Mouse (Mus musculus) ovary, postnatal 10 days (tissue): ENCODE results near the gene Dennd4b.
"Not testable (repeated sequence)": the region's sequence is repeated elsewhere in the genome, so short reads cannot be mapped to it uniquely, and the experiment has no call there.

ENCODE experiments used
- DNase-seq: peaks from one replicate; pipeline ENCODE4 v3.0.0; 2022; ENCODE audit warnings: low spot score

Dennd4b gene

DNA sequence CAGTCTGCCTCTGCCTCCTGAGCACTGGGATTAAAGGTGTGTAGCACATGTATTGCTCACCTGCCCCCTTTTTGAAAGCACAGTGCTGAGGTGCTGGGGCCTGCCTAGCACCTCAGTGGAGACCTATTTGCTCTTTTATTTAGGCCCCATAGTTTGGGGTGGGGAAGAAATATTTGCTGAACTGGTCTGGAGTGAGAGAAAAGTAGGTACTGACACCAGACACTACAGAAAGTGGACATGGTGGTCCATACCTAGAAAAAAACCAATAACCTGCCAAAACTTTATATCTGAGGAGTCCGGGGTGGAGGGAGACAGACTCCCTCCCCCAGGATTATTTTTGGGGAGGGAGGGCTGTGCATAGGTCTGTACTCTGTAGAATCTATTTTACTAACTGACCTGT is 11.8 kb upstream of the Dennd4b start:
- not testable (repeated sequence) for DNase-seq

DNA sequence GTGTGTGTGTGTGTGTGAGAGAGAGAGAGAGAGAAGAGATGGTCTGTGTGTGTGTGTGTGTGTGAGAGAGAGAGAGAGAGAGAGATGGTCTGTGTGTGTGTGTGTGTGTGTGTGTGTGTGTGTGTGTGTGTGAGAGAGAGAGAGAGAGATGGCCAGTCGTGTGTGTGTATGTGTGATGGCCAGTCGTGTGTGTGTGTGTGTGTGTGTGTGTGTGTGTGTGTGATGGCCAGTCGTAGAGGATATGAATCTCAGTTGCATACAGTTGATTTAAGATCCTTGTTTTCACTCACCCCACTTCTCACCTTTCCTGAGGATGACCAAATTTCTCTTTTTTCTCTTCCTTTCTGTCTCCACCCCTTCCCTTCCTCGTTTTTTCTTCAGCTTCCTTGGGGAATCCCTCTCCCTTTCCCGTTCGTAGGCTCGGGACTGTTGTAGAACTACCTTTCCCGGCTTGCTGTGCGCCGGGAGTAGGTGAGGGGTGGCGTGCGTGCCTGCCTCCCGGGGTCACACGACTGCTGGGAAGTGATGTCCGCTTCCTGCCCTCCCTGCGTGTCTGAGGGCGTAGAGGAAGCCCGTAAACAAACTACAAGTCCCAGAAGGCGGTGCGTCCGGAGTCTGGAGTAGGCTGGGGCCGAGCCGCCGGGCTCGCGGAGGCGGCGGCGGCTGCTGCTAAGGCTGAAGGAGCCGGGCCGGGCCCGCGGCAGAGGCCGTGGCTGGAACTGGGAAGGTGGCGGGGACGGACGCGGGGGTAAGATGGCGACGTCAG is 11.1 kb upstream of the Dennd4b start, which contains the start of gene Crtc2:
Gene Crtc2, plus strand, starts transcription at position 511 of the 766 bp plus-strand sequence.
- DNase-seq = peak; percentile 71

GRCm38 (mm10) chr3:90254419-90255193 is 10.4 kb upstream of the Dennd4b start:
- no peak for DNase-seq

DNA sequence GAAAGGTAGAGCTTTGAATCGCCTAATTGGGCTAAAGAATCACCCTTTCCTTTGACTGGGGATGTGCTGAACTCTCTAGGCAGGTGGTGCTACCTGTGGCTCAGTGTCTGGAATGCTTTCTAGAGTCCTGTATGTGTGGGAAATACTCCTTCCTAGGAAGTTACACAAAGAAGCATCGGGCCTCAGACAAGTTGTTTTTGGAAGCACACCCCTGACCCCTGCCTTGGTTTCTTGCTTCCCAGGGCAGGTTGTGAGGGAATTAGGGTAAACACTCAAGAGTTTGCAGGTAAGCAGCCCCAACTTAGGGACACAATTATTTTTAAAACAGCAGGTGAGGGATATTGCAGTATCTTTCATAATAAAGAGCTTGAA is 9.8 kb upstream of the Dennd4b start:
- DNase-seq = no peak

GRCm38 (mm10) chr3:90255784-90256353 is 9.1 kb upstream of the Dennd4b start:
- no peak for DNase-seq

DNA sequence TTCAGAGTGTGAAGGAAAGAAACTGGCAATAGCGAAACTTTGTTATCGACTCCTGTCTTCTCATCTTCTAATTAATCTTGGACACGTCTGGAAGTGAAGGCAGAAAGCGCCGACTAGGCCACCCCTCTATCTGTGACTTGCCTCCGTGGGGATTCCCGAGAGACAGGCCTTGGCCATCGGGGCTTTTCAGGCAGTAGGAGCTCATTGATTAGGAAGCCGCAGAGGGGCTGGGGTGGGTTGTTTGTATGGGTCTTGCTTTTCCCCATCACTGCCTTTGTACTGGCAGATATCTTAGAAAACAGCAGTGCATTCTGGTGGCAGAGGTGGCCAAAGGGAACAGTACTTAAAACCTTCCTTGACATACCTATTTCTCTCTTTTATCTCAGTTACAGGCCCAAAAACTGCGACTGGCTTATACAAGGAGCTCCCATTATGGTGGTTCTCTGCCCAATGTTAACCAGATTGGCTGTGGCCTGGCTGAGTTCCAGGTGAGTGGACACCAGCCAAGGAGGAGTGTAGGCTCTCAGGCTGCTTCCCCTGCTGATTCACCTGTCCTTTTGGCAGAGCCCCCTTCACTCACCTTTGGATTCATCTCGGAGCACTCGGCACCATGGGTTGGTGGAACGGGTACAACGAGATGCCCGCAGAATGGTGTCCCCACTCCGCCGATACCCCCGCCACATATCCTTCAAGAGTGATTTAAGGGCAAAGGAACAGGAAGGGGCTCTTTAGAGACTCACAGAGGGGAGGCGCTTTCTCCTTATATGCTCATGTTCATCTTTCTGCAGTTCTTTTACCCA is 8.1 kb upstream of the Dennd4b start:
- no peak for DNase-seq

- DNase-seq = no peak
Observed at GRCm38 (mm10) chr3:90258521-90258920, 6.5 kb upstream of the Dennd4b start.

DNA sequence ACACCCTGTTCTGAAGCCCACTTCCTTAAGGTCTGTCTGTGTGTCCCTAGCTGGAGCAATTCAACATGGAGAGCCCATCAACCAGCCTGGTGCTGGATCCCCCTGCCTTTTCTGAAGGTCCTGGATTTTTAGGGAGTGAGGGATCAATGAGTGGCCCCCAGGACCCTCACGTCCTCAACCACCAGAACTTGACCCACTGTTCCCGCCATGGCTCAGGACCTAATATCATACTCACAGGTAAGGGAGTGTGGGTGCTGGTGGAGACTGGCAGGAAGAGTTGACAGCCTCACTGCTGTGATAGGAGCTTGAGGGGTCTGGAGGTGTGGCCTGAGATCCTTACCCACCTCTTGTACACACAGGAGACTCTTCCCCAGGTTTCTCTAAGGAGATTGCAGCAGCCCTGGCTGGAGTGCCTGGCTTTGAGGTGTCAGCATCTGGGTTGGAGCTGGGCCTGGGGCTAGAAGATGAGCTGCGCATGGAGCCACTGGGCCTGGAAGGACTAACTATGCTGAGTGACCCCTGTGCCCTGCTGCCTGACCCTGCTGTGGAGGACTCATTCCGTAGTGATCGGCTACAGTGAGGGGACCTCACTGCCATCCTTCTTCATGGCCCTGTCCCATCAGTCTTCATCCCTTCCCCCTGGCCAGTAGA is 1.7 kb upstream of the Dennd4b start:
- DNase-seq = no peak

GRCm38 (mm10) chr3:90264687-90265033 is 325 bp upstream of the Dennd4b start:
- DNase-seq = no peak

- no peak for DNase-seq
Observed at GRCm38 (mm10) chr3:90265932-90266741, 1.2 kb downstream of the Dennd4b start.

- no peak for DNase-seq
Observed at GRCm38 (mm10) chr3:90266901-90267775, 2.2 kb downstream of the Dennd4b start.

DNA sequence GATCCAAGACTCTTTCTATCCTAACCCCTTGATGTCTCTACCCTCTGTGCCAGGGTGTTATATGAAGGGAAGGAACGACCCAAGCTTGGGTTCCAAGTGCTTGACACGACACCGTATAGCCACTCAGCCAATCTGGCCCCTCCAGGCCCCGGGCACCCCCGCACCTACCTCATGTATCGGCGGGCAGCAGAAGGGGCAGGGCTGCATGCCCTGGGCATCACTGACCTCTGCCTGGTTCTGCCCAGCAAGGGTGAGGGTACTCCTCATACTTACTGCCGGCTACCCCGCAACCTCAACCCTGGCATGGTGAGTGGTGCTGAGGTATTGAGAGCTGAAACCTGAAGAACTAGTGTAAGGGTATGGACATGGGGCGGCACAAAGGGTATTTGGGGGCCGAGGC is 3.2 kb downstream of the Dennd4b start:
- no peak for DNase-seq

- DNase-seq = no peak
Observed at GRCm38 (mm10) chr3:90268971-90269370, 4.0 kb downstream of the Dennd4b start.

DNA sequence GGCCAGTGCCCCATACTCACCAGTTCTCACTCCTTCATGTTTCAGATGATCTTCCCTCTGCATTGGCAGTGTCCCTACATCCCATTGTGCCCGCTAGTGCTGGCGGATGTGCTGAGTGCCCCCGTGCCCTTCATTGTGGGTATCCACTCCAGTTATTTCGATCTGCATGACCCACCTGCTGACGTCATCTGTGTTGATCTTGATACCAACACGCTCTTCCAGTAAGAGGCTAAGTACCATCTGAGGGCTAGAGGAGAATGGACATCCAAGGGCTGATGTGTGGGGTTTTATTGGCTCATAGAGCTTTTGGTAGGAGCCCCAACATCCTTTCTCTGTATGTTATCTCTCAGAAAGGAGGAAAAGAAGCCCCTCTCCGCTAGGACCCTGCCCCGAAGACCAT is 5.8 kb downstream of the Dennd4b start:
- DNase-seq = no peak

DNA sequence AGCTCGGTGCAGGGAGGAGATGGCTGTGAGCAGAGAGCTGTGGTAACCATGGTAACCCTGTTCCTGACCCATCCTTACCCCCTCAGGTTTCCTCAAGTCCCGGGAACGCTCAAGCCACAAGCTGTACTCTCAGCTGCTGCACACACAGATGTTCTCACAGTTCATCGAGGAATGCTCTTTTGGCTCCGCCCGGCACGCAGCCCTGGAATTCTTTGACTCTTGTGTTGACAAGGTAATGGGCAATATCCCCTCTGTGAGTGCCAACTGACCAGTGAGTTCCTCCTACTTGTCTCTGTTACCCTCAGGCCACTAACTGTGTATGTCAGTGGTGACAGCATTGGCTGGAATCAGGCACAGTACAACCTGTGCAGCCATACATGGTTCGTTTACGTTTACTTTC is 7.2 kb downstream of the Dennd4b start:
- DNase-seq = no peak

DNA sequence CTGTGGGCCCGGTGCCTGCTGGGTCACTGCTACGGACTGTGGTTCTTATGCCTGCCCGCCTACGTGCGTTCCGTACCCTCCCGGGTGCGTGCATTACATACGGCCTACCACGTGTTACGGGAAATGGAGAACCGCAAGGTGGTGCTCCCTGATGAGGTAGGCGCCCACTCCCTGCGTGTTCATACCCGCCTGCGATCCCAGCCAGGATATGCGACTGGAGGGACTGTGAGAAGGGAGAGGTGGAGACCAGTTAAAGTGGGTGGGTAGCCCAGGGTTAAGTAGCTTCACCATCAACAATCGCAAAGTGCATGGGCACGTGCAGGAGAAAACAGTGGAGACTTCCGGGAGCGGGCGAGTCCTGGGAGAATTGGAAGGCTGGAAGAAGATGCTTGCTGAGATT is 8.9 kb downstream of the Dennd4b start:
- DNase-seq = no peak

DNA sequence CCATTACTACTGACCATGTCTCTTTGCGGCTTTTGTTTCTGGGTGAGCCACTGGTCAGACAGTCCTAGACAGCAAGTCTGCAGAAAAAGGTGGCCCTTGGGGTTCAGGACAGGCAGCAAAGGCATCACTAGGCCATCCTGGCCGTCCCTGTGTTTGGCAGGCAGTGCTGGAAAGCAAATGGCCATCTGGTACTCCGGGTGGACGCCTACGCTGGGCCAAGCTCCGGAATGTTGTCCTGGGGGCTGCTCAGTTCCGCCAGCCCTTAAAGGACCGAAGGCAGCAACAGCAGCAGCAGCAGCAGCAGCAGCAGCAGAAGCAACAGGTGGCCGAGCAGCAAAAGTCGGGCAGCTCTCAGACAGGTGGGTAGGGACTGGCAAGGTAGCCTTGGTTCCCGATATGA is 10.3 kb downstream of the Dennd4b start:
- no peak for DNase-seq

DNA sequence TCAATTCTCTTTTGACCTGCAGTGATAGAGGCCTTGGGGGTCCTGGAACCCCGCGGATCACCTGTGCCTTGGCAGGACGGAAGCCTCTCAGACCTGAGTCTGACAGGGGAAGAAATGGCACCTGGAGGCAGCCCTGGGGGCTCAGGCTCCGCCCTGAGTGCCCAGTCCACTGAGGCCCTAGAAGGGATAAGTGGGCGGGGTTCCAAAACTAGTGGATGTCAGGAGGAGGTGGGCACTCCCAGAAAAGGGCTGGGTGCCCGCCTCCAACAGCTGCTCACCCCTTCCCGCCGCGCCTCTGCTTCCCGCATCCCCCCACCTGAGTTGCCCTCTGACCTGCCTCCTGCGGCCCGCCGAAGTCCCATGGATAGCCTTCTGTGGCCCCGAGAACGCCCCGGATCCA is 11.9 kb downstream of the Dennd4b start:
- no peak for DNase-seq

GRCm38 (mm10) chr3:90277793-90278192 is 12.8 kb downstream of the Dennd4b start:
- DNase-seq = no peak

DNA sequence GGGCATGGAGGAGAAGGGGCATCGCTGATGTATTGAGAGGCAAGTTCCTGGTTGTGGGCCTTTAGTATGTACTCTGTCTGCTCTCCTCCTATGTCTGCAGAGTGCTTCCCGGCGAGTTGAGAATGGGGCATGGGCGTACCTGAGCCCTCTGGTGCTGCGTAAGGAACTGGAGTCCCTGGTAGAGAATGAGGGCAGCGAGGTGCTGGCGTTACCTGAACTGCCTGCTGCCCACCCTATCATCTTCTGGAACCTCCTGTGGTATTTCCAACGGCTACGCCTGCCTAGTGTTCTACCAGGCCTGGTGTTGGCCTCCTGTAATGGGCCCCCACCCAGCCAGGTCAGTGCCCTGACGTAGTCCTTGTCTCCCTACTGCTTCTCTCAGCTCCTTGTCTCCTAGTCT is 13.2 kb downstream of the Dennd4b start:
- DNase-seq = no peak
